Mouse (Mus musculus) gastrocnemius, adult 8-10 months (tissue): ENCODE measurements around the gene Uqcr11. TPM values are rescaled to one million over a fixed set of nuclear protein-coding genes. Genes with fewer than 3 reads are reported as not detected.
A peak's percentile ranks its signal among the peaks of the same experiment; 100 is the strongest.

Experiments
- DNase-seq, 2 experiments: peaks; one replicate each; pipeline ENCODE4 v3.0.0; 2022; ENCODE audit warnings: low spot score in 2 of 2
- total RNA-seq, 4 experiments: library from RNA; stranded (reverse); gene quantifications; 2 replicates each; pipeline ENCODE4 v1.2.4; 2022

Gene Uqcr11
- total RNA-seq, result 100 to 1,000 TPM; 691 to 868 (median 797) TPM

GRCm38 (mm10) chr10:80406684-80407501 is at the start of gene Uqcr11:
Uqcr11 (minus strand) TSS chr10:80406830.
- DNase-seq, result peak; percentile 82 to 90

GRCm38 (mm10) chr10:80455697-80456096 is 49.1 kb upstream of the Uqcr11 start:
- no peak for DNase-seq

- DNase-seq, result no peak
Observed at GRCm38 (mm10) chr10:80454781-80455180, 48.2 kb upstream of the Uqcr11 start.

- DNase-seq, result no peak
Observed at GRCm38 (mm10) chr10:80453601-80454000, 47.0 kb upstream of the Uqcr11 start.

- no peak for DNase-seq
Observed at GRCm38 (mm10) chr10:80450599-80450998, 44.0 kb upstream of the Uqcr11 start.

GRCm38 (mm10) chr10:80445898-80446601 is 39.4 kb upstream of the Uqcr11 start:
- DNase-seq, result peak; percentile 52 to 65

- DNase-seq, result no peak
Observed at GRCm38 (mm10) chr10:80445052-80445451, 38.4 kb upstream of the Uqcr11 start.

GRCm38 (mm10) chr10:80444339-80445045 is 37.9 kb upstream of the Uqcr11 start:
- DNase-seq, result no peak

- DNase-seq, result no peak
Observed at GRCm38 (mm10) chr10:80443575-80444278, 37.1 kb upstream of the Uqcr11 start.

GRCm38 (mm10) chr10:80442989-80443388 is 36.4 kb upstream of the Uqcr11 start:
- no peak for DNase-seq

- no peak for DNase-seq
Observed at GRCm38 (mm10) chr10:80441598-80441997, 35.0 kb upstream of the Uqcr11 start.

GRCm38 (mm10) chr10:80440031-80440430 is 33.4 kb upstream of the Uqcr11 start:
- DNase-seq, result no peak

- DNase-seq, result no peak
Observed at GRCm38 (mm10) chr10:80437973-80438372, 31.3 kb upstream of the Uqcr11 start.

- no peak for DNase-seq
Observed at GRCm38 (mm10) chr10:80436276-80436675, 29.6 kb upstream of the Uqcr11 start.

GRCm38 (mm10) chr10:80435764-80436163 is 29.1 kb upstream of the Uqcr11 start:
- no peak for DNase-seq

GRCm38 (mm10) chr10:80434823-80435222 is 28.2 kb upstream of the Uqcr11 start:
- no peak for DNase-seq

GRCm38 (mm10) chr10:80434233-80434592 is 27.6 kb upstream of the Uqcr11 start:
- DNase-seq, result no peak

- DNase-seq, result peak; percentile 92 to 95
Observed at GRCm38 (mm10) chr10:80433513-80434232, 27.0 kb upstream of the Uqcr11 start, which contains the start of gene Tcf3. Tcf3 (minus strand) TSS chr10:80433647.

- no peak for DNase-seq
Observed at GRCm38 (mm10) chr10:80432936-80433512, 26.4 kb upstream of the Uqcr11 start.

GRCm38 (mm10) chr10:80432387-80432785 is 25.8 kb upstream of the Uqcr11 start:
- no peak for DNase-seq
